Mouse (Mus musculus): ENCODE results near the gene Rbms3.

GRCm38 (mm10) chr9:116857861-116858595, 771.7 kb downstream of the Rbms3 start:
- TF ChIP-seq POLR2A (IDR thresholded peaks at IDR 0.05; ENCODE audit: low read depth, low read length), result no peak
- TF ChIP-seq MAFK (IDR thresholded peaks at IDR 0.05; ENCODE audit: insufficient replicate concordance, low read length), result no peak
- TF ChIP-seq CTCF (conservative IDR thresholded peaks at IDR 0.05 in 1 of 2, IDR thresholded peaks at IDR 0.05 in 1 of 2; ENCODE audit: low read depth in 2 of 2, low read length in 2 of 2), result no peak
- no peak for TF ChIP-seq USF2 (conservative IDR thresholded peaks at IDR 0.05; ENCODE audit: low read depth, low read length)
- TF ChIP-seq MAX (IDR thresholded peaks at IDR 0.05; ENCODE audit: low read length), result no peak
- TF ChIP-seq JUND (conservative IDR thresholded peaks at IDR 0.05; ENCODE audit: low read depth, low read length), result no peak
- no peak for TF ChIP-seq ZKSCAN1 (IDR thresholded peaks at IDR 0.05; ENCODE audit: borderline replicate concordance, low read depth, low read length)
- TF ChIP-seq MYC (IDR thresholded peaks at IDR 0.05; ENCODE audit: low read depth, low read length), result no peak
- TF ChIP-seq EP300 (IDR thresholded peaks at IDR 0.05; ENCODE audit: low read length), result no peak
- TF ChIP-seq HCFC1 (IDR thresholded peaks at IDR 0.05; ENCODE audit: low read depth, low read length), result no peak
- no peak for TF ChIP-seq ZC3H11A (IDR thresholded peaks at IDR 0.05; ENCODE audit: low read depth, low read length)
- TF ChIP-seq E2F4 (IDR thresholded peaks at IDR 0.05; ENCODE audit: insufficient replicate concordance, low read depth, low read length), result no peak
